Mouse (Mus musculus) midbrain, embryonic 14.5 days (tissue): Measurements from ENCODE around the gene Pde8a. TPM values are rescaled to one million over a fixed set of nuclear protein-coding genes. Genes with fewer than 3 reads are reported as not detected.

ENCODE experiments used
- ATAC-seq: fragments of 200-750 bp; cut with Nextera tagmentation; 2 replicates; pipeline ENCODE4 v1.8.0; 2017; ENCODE audit warnings: moderate number of reproducible peaks, moderate library complexity; ENCODE audit not compliant: low FRiP score, low TSS enrichment
- DNase-seq: peaks from one replicate; pipeline ENCODE4 v3.0.0-alpha.2; 2015
- H3K27ac ChIP-seq: fragments of 300-500 bp; sonication (generic); replicated peaks from 2 replicates; pipeline ENCODE4 v1.5.1; 2014; ENCODE audit warnings: mild to moderate bottlenecking, low read depth, low read length, moderate library complexity
- H3K27me3 ChIP-seq: fragments of 300-500 bp; sonication (generic); 2 replicates; pipeline ENCODE4 v1.6.1; 2014; ENCODE audit warnings: low read length, control low read depth, mixed read lengths; ENCODE audit not compliant: control insufficient read depth, insufficient read depth
- H3K36me3 ChIP-seq: fragments of 300-500 bp; sonication (generic); 2 replicates; pipeline ENCODE4 v1.6.1; 2014; ENCODE audit warnings: low read length, control low read depth; ENCODE audit not compliant: control insufficient read depth, insufficient read depth
- H3K4me1 ChIP-seq: fragments of 300-500 bp; sonication (generic); 2 replicates; pipeline ENCODE4 v1.6.1; 2014; ENCODE audit warnings: mild to moderate bottlenecking, antibody characterized with exemption, low read length, control low read depth; ENCODE audit not compliant: control insufficient read depth, insufficient read depth
- H3K4me2 ChIP-seq: fragments of 300-500 bp; sonication (generic); 2 replicates; pipeline ENCODE4 v1.6.1; 2014; ENCODE audit warnings: mild to moderate bottlenecking, low read length, moderate library complexity
- H3K4me3 ChIP-seq: fragments of 300-500 bp; sonication (generic); replicated peaks from 2 replicates; pipeline ENCODE4 v1.5.1; 2014; ENCODE audit warnings: low read depth, low read length
- H3K9ac ChIP-seq: fragments of 300-500 bp; sonication (generic); replicated peaks from 2 replicates; pipeline ENCODE4 v1.6.1; 2014; ENCODE audit warnings: mild to moderate bottlenecking, low read length, moderate library complexity
- H3K9me3 ChIP-seq: fragments of 300-500 bp; sonication (generic); 2 replicates; pipeline ENCODE4 v1.6.1; 2016; ENCODE audit warnings: low read length, control low read depth, mixed read lengths; ENCODE audit not compliant: control insufficient read depth
- WGBS: fragments of 180-500 bp; shearing (Covaris S2); extraction: QIAGEN DNeasy Blood & Tissue Kit; methylation state at CpG from one replicate; pipeline ENCODE4 v1.1.7; 2014; 5-methylcytosine and 5-hydroxymethylcytosine counted together
- polyA plus RNA-seq: library from polyadenylated mRNA; unstranded; fragments of >200 nt; fragmentation: Nextera tagmentation; extraction: Ambion mirVana; gene quantifications from 2 replicates; pipeline ENCODE4 v1.2.1, GENCODE M21; 2014

Pde8a gene
- polyA plus RNA-seq, 1 experiment from 2014 or later: 2.4 TPM

GRCm38 (mm10) chr7:81235117-81235516, 21.7 kb downstream of the Pde8a start:
- WGBS: 94% methylated on average over 2 of the region's 2 CpGs
- Histone ChIP-seq H3K9ac (no peak overlapping the region), H3K4me1 (no peaks in the 10 kb centered on the region), H3K4me3 (no peak overlapping the region), H3K4me2 (no peak overlapping the region), H3K36me3 (no peaks in the 10 kb centered on the region), H3K27ac (no peak overlapping the region), H3K9me3 (no peaks in the 10 kb centered on the region), H3K27me3 (no peaks in the 10 kb centered on the region)
- ATAC-seq (no peak), DNase-seq (no peak)

GRCm38 (mm10) chr7:81235600-81236223, 22.3 kb downstream of the Pde8a start:
- DNase-seq (no peak), ATAC-seq (no peak)
- H3K9me3 ChIP-seq: no peaks in the 10 kb centered on the region
- WGBS: 81% methylated on average over 4 of the region's 4 CpGs
- H3K9ac ChIP-seq: no peak overlapping the region
- H3K27ac ChIP-seq: no peak overlapping the region
- H3K36me3 ChIP-seq: no peaks in the 10 kb centered on the region
- no peaks in the 10 kb centered on the region for H3K4me1 ChIP-seq
- H3K4me3 ChIP-seq: no peak overlapping the region
- no peak overlapping the region for H3K4me2 ChIP-seq
- no peaks in the 10 kb centered on the region for H3K27me3 ChIP-seq

DNA sequence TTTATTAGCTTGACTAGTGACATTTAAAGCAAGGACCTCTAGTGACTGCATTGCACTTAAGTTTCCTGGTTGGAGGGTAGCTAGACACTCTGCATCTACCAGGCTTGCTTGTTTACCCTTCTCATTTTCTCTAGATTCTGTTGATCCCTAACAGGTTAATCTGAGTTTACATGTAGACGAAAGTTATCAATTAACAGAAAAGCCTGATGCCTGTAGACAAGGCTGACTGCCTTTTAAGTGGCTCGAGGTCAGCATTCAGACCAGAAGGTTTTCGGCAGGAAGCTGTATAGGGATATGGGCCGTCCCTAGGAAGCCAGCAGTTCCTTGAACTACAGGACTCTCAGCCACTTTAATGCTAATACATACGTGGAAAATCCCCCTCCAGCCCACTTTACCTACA, 30.0 kb downstream of the Pde8a start:
- H3K27ac ChIP-seq: no peak overlapping the region
- H3K4me3 ChIP-seq: no peak overlapping the region
- WGBS: 79% methylated on average over 5 of the region's 5 CpGs
- no peaks in the 10 kb centered on the region for H3K36me3 ChIP-seq
- H3K9ac ChIP-seq: no peak overlapping the region
- H3K4me2 ChIP-seq: no peak overlapping the region
- DNase-seq (no peak), ATAC-seq (no peak)
- no peaks in the 10 kb centered on the region for H3K4me1 ChIP-seq
- no peaks in the 10 kb centered on the region for H3K27me3 ChIP-seq
- H3K9me3 ChIP-seq: no peaks in the 10 kb centered on the region

DNA sequence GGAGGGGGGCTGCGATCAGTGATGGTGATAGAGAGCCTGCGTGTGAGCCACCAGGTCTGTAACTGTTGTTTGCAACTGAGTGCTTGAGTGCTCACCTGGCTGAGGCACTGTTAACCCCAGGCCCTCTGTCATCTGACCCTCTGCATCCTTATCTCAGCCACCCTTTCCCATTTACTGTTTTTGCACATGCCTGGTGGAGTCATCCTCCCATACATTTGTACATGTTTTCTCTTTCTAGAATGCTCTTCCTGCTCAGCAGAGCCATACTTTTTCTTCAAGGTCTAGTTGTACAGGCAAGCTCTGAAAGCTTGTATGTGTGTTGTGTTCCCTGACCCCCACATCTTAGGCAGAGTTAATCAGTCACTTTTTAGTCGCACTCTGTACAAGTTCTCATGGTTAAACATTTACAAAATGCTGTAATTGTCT, 36.5 kb downstream of the Pde8a start:
- H3K36me3 ChIP-seq: no peaks in the 10 kb centered on the region
- H3K9ac ChIP-seq: no peak overlapping the region
- 88% methylated on average over 3 of the region's 3 CpGs for WGBS
- H3K4me2 ChIP-seq: no peak overlapping the region
- ATAC-seq (no peak), DNase-seq (no peak)
- H3K4me3 ChIP-seq: no peak overlapping the region
- H3K4me1 ChIP-seq: no peaks in the 10 kb centered on the region
- no peaks in the 10 kb centered on the region for H3K9me3 ChIP-seq
- H3K27me3 ChIP-seq: no peaks in the 10 kb centered on the region
- H3K27ac ChIP-seq: no peak overlapping the region

DNA sequence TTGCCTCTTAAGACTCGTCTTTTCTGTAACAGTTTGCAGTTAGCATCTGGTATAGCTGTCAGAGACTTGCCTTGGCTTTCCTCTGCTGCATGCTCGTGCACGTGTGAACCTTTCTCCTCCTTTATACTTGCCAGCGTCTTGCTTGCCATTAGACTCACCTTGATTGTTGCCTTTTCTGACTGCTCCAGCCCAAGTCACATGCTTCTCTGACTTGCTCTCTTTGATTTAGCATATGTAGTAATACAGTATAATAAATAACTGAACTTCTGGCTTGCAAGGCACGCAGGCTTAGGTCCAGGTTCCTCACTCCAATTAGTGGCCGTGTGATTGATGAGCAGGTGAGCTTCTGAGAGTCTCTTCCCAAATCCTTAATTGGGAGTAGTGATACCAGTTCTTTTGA, 37.2 kb downstream of the Pde8a start:
- no peak overlapping the region for H3K27ac ChIP-seq
- DNase-seq: no peak

DNA sequence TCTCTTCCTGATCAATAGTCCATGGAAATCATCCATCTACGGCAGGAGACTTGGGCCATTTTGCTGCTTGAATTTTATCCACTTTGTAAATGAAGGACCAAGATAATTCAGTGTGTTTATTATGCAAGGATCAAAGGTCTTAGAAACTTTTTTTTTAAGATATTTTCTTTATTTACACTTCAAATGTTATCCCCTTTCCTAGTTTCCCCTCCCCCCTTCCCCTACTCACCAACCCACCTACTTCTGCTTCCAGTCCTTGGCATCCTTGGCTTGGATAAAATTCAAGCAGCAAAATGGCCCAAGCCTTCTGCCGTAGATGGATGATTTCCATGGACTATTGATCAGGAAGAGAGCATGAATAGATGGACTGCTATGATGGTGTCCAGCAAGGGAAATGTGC, 38.1 kb downstream of the Pde8a start:
- DNase-seq (no peak), ATAC-seq (no peak)
- Histone ChIP-seq H3K9me3 (no peaks in the 10 kb centered on the region), H3K4me2 (no peak overlapping the region), H3K4me1 (no peaks in the 10 kb centered on the region), H3K36me3 (no peaks in the 10 kb centered on the region), H3K4me3 (no peak overlapping the region), H3K27me3 (no peaks in the 10 kb centered on the region), H3K9ac (no peak overlapping the region), H3K27ac (no peak overlapping the region)
- 81% methylated on average over 2 of the region's 2 CpGs for WGBS

More for the DNA sequence above, 37.2 kb downstream of the Pde8a start:
- Histone ChIP-seq H3K9ac (no peak overlapping the region), H3K4me2 (no peak overlapping the region), H3K27me3 (no peaks in the 10 kb centered on the region), H3K36me3 (no peaks in the 10 kb centered on the region), H3K4me1 (no peaks in the 10 kb centered on the region), H3K4me3 (no peak overlapping the region), H3K9me3 (no peaks in the 10 kb centered on the region)
- WGBS: 87% methylated on average over 6 of the region's 6 CpGs
- no peak for ATAC-seq

DNA sequence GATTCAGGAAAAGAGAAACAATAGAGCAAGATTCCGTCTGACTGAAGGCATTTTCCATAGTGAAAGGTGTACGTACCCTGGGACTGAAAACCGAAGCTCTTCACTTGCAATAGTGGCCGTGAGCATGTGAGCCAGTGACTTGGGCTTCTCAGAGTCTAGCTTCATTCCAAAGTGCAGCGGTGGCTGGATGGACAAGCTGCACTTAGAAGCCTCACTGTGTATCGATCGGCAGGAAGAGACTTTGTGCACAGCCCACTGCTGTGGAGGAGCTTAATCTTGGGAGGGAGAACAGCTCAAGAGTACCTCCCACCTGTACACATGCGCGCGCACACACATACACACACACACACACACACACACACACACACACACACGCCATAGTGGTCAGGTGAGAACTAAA, 39.9 kb downstream of the Pde8a start:
- 81% methylated on average over 11 of the region's 11 CpGs for WGBS
- H3K27me3 ChIP-seq: no peaks in the 10 kb centered on the region

GRCm38 (mm10) chr7:81254579-81254978, 41.2 kb downstream of the Pde8a start:
- Histone ChIP-seq H3K36me3 (no peaks in the 10 kb centered on the region), H3K4me3 (no peak overlapping the region), H3K4me1 (no peaks in the 10 kb centered on the region), H3K27me3 (no peaks in the 10 kb centered on the region), H3K27ac (no peak overlapping the region), H3K4me2 (no peak overlapping the region), H3K9ac (no peak overlapping the region), H3K9me3 (no peaks in the 10 kb centered on the region)
- no peak for ATAC-seq
- DNase-seq: no peak

More for the DNA sequence above, 39.9 kb downstream of the Pde8a start:
- no peak overlapping the region for H3K9ac ChIP-seq
- no peaks in the 10 kb centered on the region for H3K36me3 ChIP-seq
- H3K4me2 ChIP-seq: no peak overlapping the region
- H3K9me3 ChIP-seq: no peaks in the 10 kb centered on the region
- no peaks in the 10 kb centered on the region for H3K4me1 ChIP-seq
- ATAC-seq: no peak
- no peak overlapping the region for H3K27ac ChIP-seq
- no peak overlapping the region for H3K4me3 ChIP-seq
- DNase-seq: no peak

DNA sequence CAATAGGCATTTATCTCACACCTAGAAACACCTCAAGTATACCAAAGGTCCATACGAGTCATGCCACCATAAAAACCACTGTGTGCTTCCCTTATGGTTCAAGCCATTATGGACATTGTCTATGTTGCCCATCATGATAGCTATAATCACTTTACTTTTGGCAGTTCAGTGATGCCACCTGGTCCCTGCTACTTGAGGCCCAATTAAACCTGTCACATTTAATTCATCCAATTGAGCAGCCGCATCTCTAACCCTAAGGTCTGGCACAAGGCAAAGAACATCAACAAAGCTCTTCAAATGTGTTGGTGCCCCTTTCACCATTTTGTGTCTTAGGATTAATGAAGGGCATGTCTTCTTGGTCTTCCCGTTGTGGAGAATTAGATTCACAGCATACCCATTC, 42.1 kb downstream of the Pde8a start:
- H3K9me3 ChIP-seq: no peaks in the 10 kb centered on the region
- no peak overlapping the region for H3K9ac ChIP-seq
- H3K4me3 ChIP-seq: no peak overlapping the region
- no peaks in the 10 kb centered on the region for H3K4me1 ChIP-seq
- DNase-seq (no peak), ATAC-seq (no peak)
- H3K27ac ChIP-seq: no peak overlapping the region
- H3K36me3 ChIP-seq: no peaks in the 10 kb centered on the region
- no peak overlapping the region for H3K4me2 ChIP-seq
- 91% methylated on average over 3 of the region's 3 CpGs for WGBS
- no peaks in the 10 kb centered on the region for H3K27me3 ChIP-seq
